Mouse (Mus musculus) bone marrow macrophage, adult 2 months (primary cell): ENCODE measurements at regions not wholly inside any gene's neighbourhood (a gene's known extent, or its start where the extent isn't known, plus 50 kb on each side); places are given as distances from the start of the nearest gene placed in this dataset.

Source experiments
- CTCF ChIP-seq: IDR thresholded peaks from 2 replicates; pipeline ENCODE4 v1.5.1; 2012; ENCODE audit warnings: low read depth, mild to moderate bottlenecking, low read length, moderate library complexity
- POLR2A ChIP-seq: IDR thresholded peaks from 2 replicates; pipeline ENCODE4 v1.6.1; 2012; ENCODE audit warnings: mild to moderate bottlenecking, low read depth, low read length, borderline replicate concordance

DNA sequence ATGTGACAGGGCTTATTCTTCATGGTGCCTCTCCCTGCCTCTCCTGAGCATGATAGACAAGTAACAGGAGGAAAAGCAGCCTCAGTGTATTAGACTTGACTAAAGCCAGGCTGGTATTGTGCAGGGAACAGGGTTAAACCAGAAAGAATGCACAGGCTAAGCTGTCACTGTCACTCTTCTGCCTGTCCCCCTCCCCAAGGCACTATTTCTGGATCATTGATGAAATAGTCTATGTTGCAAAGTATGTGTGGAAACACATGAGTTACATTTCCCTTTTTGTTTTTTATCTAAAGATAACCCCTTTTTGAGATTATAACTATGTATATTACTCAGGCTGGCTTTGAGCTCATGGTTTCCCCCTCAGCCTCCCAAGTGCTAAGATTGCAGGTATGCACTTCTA, 436.5 kb upstream of the Nr5a2 start:
- no peak for TF ChIP-seq CTCF
- no peak for TF ChIP-seq POLR2A
